Comparison of ENCODE assay signal across 11 mouse cellular contexts in genomic region chr5:33358467-33358866, GRCm38 (mm10). TPM values are rescaled to one million over a fixed set of nuclear protein-coding genes. Genes with fewer than 3 reads are reported as not detected.
DNase-seq lines count a peak whose midpoint lies in the region; ATAC-seq and TF ChIP-seq lines count a peak whose summit lies in the region.
"Had no signal": no experiment of that assay in that cellular context is flagged by ENCODE, and none has a peak within 500 bp of the region (broad histone marks: within the 10 kb centered on the region; RNA-seq: fewer than 3 reads in every experiment).

No protein-coding gene starts in this region.

- no peak for TF ChIP-seq POLR2A in kidney, adult 2 months (IDR thresholded peaks at IDR 0.05; ENCODE audit: low read depth, low read length)

- H3K4me1 ChIP-seq in kidney, adult 2 months (ENCODE audit: control insufficient read depth, insufficient read depth, low read length): peaks cover 18% of the 10 kb centered on the region
- no peaks in the 10 kb centered on the region for H3K4me1 ChIP-seq in intestine, postnatal 0 days (replicated peaks; ENCODE audit: control insufficient read depth, insufficient read depth, low read length)
- peaks cover 7% of the 10 kb centered on the region for H3K4me1 ChIP-seq in limb, embryonic 10.5 days
- H3K4me1 ChIP-seq: embryonic facial prominence, embryonic 12.5 days had no signal

- no peak for TF ChIP-seq CTCF in kidney, adult 2 months (conservative IDR thresholded peaks at IDR 0.05; ENCODE audit: insufficient read depth, insufficient read length, low read depth, low read length)
- TF ChIP-seq CTCF in intestine, postnatal 0 days (IDR thresholded peaks at IDR 0.05; ENCODE audit: low read depth): no peak

- peak; percentile 13; the same call in 1 of the 2 replicates for ATAC-seq in intestine, postnatal 0 days
- ATAC-seq: forebrain, embryonic 14.5 days had no signal

- 94% methylated on average over 4 of the region's 4 CpGs for WGBS in kidney, adult 2 months
- WGBS in intestine, postnatal 0 days: 91% methylated on average over 4 of the region's 4 CpGs
- 93% methylated on average over 4 of the region's 4 CpGs for WGBS in limb, embryonic 10.5 days

- no peak overlapping the region for H3K27ac ChIP-seq in kidney, adult 2 months (ENCODE audit: insufficient read depth, low read depth, low read length)
- H3K27ac ChIP-seq in intestine, postnatal 0 days (ENCODE audit: low read depth, low read length): peak overlapping the region; percentile 46; the same call in 1 of the 2 replicates
- no peak overlapping the region for H3K27ac ChIP-seq in limb, embryonic 10.5 days
- H3K27ac ChIP-seq: embryonic facial prominence, embryonic 12.5 days had no signal

- no peak overlapping the region for H3K4me3 ChIP-seq in kidney, adult 2 months (ENCODE audit: insufficient read depth, low read depth, low read length)
- H3K4me3 ChIP-seq in intestine, postnatal 0 days (ENCODE audit: low read depth, low read length): no peak overlapping the region
- no peak overlapping the region for H3K4me3 ChIP-seq in limb, embryonic 10.5 days
- H3K4me3 ChIP-seq: embryonic facial prominence, embryonic 12.5 days had no signal

- peak; percentile 31 for DNase-seq in kidney, adult 2 months
- DNase-seq in kidney, adult 8-10 months: no peak
- peak; percentile 49 for DNase-seq in spleen, postnatal 36 days (ENCODE audit: low spot score in 2 of 2)
- no peak for DNase-seq in spleen, postnatal 14 days (ENCODE audit: low spot score in 2 of 2)
- DNase-seq in thymus, postnatal 0 days (ENCODE audit: low spot score): no peak
- no peak for DNase-seq in limb, embryonic 10.5 days (ENCODE audit: low spot score)
- DNase-seq: cerebellum, adult 8-10 months; kidney, adult 11 months had no signal

- no peak overlapping the region for H3K4me2 ChIP-seq in intestine, postnatal 0 days (replicated peaks; ENCODE audit: low read depth)
- H3K4me2 ChIP-seq: embryonic facial prominence, embryonic 12.5 days had no signal

- peaks cover 4% of the 10 kb centered on the region; the same call in 1 of the 2 replicates for H3K36me3 ChIP-seq in kidney, adult 2 months (ENCODE audit: control insufficient read depth, insufficient read depth, low read length)
- peaks cover 24% of the 10 kb centered on the region for H3K36me3 ChIP-seq in intestine, postnatal 0 days (ENCODE audit: control insufficient read depth, insufficient read depth)
- peaks cover 61% of the 10 kb centered on the region for H3K36me3 ChIP-seq in limb, embryonic 10.5 days

- no peaks in the 10 kb centered on the region for H3K9me3 ChIP-seq in intestine, postnatal 0 days (ENCODE audit: control insufficient read depth)
- no peaks in the 10 kb centered on the region for H3K9me3 ChIP-seq in limb, embryonic 10.5 days (replicated peaks)
- H3K9me3 ChIP-seq: embryonic facial prominence, embryonic 12.5 days had no signal

- H3K27me3 ChIP-seq in kidney, adult 2 months (replicated peaks; ENCODE audit: control insufficient read depth, insufficient read depth, low read length): no peaks in the 10 kb centered on the region
- no peaks in the 10 kb centered on the region for H3K27me3 ChIP-seq in intestine, postnatal 0 days (replicated peaks; ENCODE audit: control insufficient read depth, insufficient read depth, low read length)
- H3K27me3 ChIP-seq in limb, embryonic 10.5 days (ENCODE audit: low read depth, poor library complexity, severe bottlenecking): no peaks in the 10 kb centered on the region
- H3K27me3 ChIP-seq: embryonic facial prominence, embryonic 12.5 days had no signal

- H3K9ac ChIP-seq in intestine, postnatal 0 days (ENCODE audit: low read depth, low read length): no peak overlapping the region; the same call in 1 of the 2 replicates
- H3K9ac ChIP-seq: embryonic facial prominence, embryonic 12.5 days had no signal

RNA-seq across cellular contexts. Expression of gene Uvssa, which starts 19.9 kb away (rescaled TPM):
- 4.3 and 5.4 TPM in 2 replicates for polyA plus RNA-seq in kidney, adult 2 months (2012; rRNA removed)
- polyA plus RNA-seq in intestine, postnatal 0 days (2015; fragmentation: Nextera tagmentation; extraction: Ambion mirVana): 3.4 and 4.8 TPM in 2 replicates
- 7.2 and 10.4 TPM in 2 replicates for polyA plus RNA-seq in thymus, postnatal 0 days (2015; fragmentation: Nextera tagmentation; extraction: Ambion mirVana)
- 6.0 and 8.6 TPM in 2 replicates for polyA plus RNA-seq in limb, embryonic 10.5 days (2016; fragmentation: Nextera tagmentation; extraction: Ambion mirVana)

RNA-seq across cellular contexts. Expression of gene Maea, which starts 23.2 kb away (rescaled TPM):
- polyA plus RNA-seq in kidney, adult 2 months (2012; rRNA removed): 109 and 123 TPM in 2 replicates
- polyA plus RNA-seq in intestine, postnatal 0 days (2015; fragmentation: Nextera tagmentation; extraction: Ambion mirVana): 79.2 and 81.0 TPM in 2 replicates
- polyA plus RNA-seq in thymus, postnatal 0 days (2015; fragmentation: Nextera tagmentation; extraction: Ambion mirVana): 83.0 and 86.8 TPM in 2 replicates
- 161 and 162 TPM in 2 replicates for polyA plus RNA-seq in limb, embryonic 10.5 days (2016; fragmentation: Nextera tagmentation; extraction: Ambion mirVana)

Comparison
In these comparisons a context has a peak if more than half of its experiments do, and no peak if none do; other contexts are left out.
1. DNase-seq: peak in kidney, adult 2 months (single experiment) and spleen, postnatal 36 days (2 of 2); none in kidney, adult 8-10 months (0 of 2), spleen, postnatal 14 days (0 of 2), thymus, postnatal 0 days (single experiment) and limb, embryonic 10.5 days (single experiment).